Mouse (Mus musculus) 3134 (cell line): Measurements from ENCODE around the gene B3gnt2.
A peak's percentile ranks its signal among the peaks of the same experiment; 100 is the strongest.

Experiments used
- DNase-seq: peaks from one replicate; pipeline ENCODE4 v3.0.0-alpha.2; 2011; ENCODE audit warnings: low spot score; ENCODE audit not compliant: insufficient read length; ENCODE audit errors: extremely low read depth

Gene B3gnt2

GRCm38 (mm10) chr11:22871628-22872306 is 11.0 kb upstream of the B3gnt2 start:
- DNase-seq, result no peak

- no peak for DNase-seq
Observed at GRCm38 (mm10) chr11:22868582-22868981, 7.8 kb upstream of the B3gnt2 start.

GRCm38 (mm10) chr11:22867691-22868090 is 6.9 kb upstream of the B3gnt2 start:
- DNase-seq, result no peak

GRCm38 (mm10) chr11:22865635-22866246 is 5.0 kb upstream of the B3gnt2 start:
- DNase-seq, result no peak

GRCm38 (mm10) chr11:22864305-22865060 is 3.7 kb upstream of the B3gnt2 start:
- DNase-seq, result no peak

- DNase-seq, result no peak
Observed at GRCm38 (mm10) chr11:22863581-22863980, 2.8 kb upstream of the B3gnt2 start.

GRCm38 (mm10) chr11:22861315-22861714 is 554 bp upstream of the B3gnt2 start:
- no peak for DNase-seq

GRCm38 (mm10) chr11:22859633-22860334 is 977 bp downstream of the B3gnt2 start:
- peak; percentile 95 for DNase-seq

- no peak for DNase-seq
Observed at GRCm38 (mm10) chr11:22859301-22859632, 1.5 kb downstream of the B3gnt2 start.

GRCm38 (mm10) chr11:22858441-22859300 is 2.1 kb downstream of the B3gnt2 start:
- peak; percentile 74 for DNase-seq

GRCm38 (mm10) chr11:22857705-22858440 is 2.9 kb downstream of the B3gnt2 start:
- peak; percentile 64 for DNase-seq

GRCm38 (mm10) chr11:22857106-22857704 is 3.6 kb downstream of the B3gnt2 start:
- DNase-seq, result no peak

GRCm38 (mm10) chr11:22856371-22856965 is 4.3 kb downstream of the B3gnt2 start:
- DNase-seq, result no peak

GRCm38 (mm10) chr11:22854571-22854970 is 6.2 kb downstream of the B3gnt2 start:
- DNase-seq, result no peak

- no peak for DNase-seq
Observed at GRCm38 (mm10) chr11:22853477-22854157, 7.1 kb downstream of the B3gnt2 start.

- DNase-seq, result no peak
Observed at GRCm38 (mm10) chr11:22852510-22852909, 8.3 kb downstream of the B3gnt2 start.

GRCm38 (mm10) chr11:22851416-22851815 is 9.3 kb downstream of the B3gnt2 start:
- no peak for DNase-seq

- no peak for DNase-seq
Observed at GRCm38 (mm10) chr11:22850077-22850476, 10.7 kb downstream of the B3gnt2 start.
